Mouse (Mus musculus) thymus, adult 2 months (tissue): ENCODE measurements at regions not wholly inside any gene's neighbourhood (a gene's known extent, or its start where the extent isn't known, plus 50 kb on each side); places are given as distances from the start of the nearest gene placed in this dataset.

Experiments
- CTCF ChIP-seq: fragments of 200-500 bp; IDR thresholded peaks from 2 replicates; pipeline ENCODE4 v1.5.1; 2012; ENCODE audit warnings: mild to moderate bottlenecking, control low read depth, low read length, moderate library complexity, borderline replicate concordance; ENCODE audit not compliant: control insufficient read depth, poor library complexity, insufficient read depth; ENCODE audit errors: extremely low read depth
- POLR2A ChIP-seq: fragments of 200-500 bp; IDR thresholded peaks from 2 replicates; pipeline ENCODE4 v1.6.1; 2012; ENCODE audit warnings: mild to moderate bottlenecking, low read length, control low read depth, moderate library complexity; ENCODE audit not compliant: control insufficient read depth, poor library complexity, insufficient read depth; ENCODE audit errors: extremely low read depth

DNA sequence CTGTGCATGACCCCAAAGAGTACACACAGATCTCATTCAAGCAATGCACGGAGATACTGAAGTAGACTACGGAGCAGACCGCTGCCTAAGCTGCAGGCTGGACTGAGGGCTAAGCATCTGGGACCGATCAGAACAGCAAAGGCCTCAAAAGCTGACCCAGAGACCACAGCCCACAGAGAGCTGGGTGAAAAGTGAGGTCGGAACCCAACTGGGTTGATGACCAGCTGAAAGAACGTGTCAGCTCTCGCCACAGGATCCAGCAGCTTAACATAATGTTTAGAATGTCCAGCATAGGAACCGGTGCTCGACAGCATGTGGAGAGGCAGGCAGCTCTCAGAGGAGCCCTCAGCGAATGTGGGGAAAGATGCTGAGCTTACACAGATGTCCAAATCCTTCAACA is 67.4 kb upstream of the Prok2 start:
- no peak for TF ChIP-seq POLR2A
- no peak for TF ChIP-seq CTCF
